Mouse (Mus musculus): ENCODE data around the gene Tmem53.
A peak's percentile ranks its signal among the peaks of the same experiment; 100 is the strongest.

Gene Tmem53

GRCm38 (mm10) chr4:117251801-117252316, at the start of gene Tmem53, which contains the start of gene Armh1:
Gene Tmem53 (plus strand): TSS chr4:117251951.
Gene Armh1 (minus strand): TSS chr4:117252125.
- DNase-seq (ENCODE audit: low spot score): peak; percentile 93

- peak; percentile 71 for DNase-seq (ENCODE audit: low spot score)
Observed at GRCm38 (mm10) chr4:117202046-117202991, 49.4 kb upstream of the Tmem53 start.

GRCm38 (mm10) chr4:117202992-117203354, 48.8 kb upstream of the Tmem53 start:
- no peak for DNase-seq (ENCODE audit: low spot score)

GRCm38 (mm10) chr4:117209592-117209991, 42.2 kb upstream of the Tmem53 start:
- DNase-seq (ENCODE audit: low spot score): no peak

GRCm38 (mm10) chr4:117210147-117211074, 41.3 kb upstream of the Tmem53 start:
- DNase-seq (ENCODE audit: low spot score): peak; percentile 81

GRCm38 (mm10) chr4:117214250-117214649, 37.5 kb upstream of the Tmem53 start:
- DNase-seq (ENCODE audit: low spot score): no peak

- no peak for DNase-seq (ENCODE audit: low spot score)
Observed at GRCm38 (mm10) chr4:117217029-117217428, 34.7 kb upstream of the Tmem53 start.

- peak; percentile 63 for DNase-seq (ENCODE audit: low spot score)
Observed at GRCm38 (mm10) chr4:117218517-117219219, 33.1 kb upstream of the Tmem53 start.

GRCm38 (mm10) chr4:117220741-117221515, 30.8 kb upstream of the Tmem53 start:
- DNase-seq (ENCODE audit: low spot score): no peak

GRCm38 (mm10) chr4:117221836-117222235, 29.9 kb upstream of the Tmem53 start:
- DNase-seq (ENCODE audit: low spot score): no peak

- no peak for DNase-seq (ENCODE audit: low spot score)
Observed at GRCm38 (mm10) chr4:117223001-117223400, 28.8 kb upstream of the Tmem53 start.

- no peak for DNase-seq (ENCODE audit: low spot score)
Observed at GRCm38 (mm10) chr4:117224122-117224521, 27.6 kb upstream of the Tmem53 start.

GRCm38 (mm10) chr4:117225250-117225649, 26.5 kb upstream of the Tmem53 start:
- no peak for DNase-seq (ENCODE audit: low spot score)

- no peak for DNase-seq (ENCODE audit: low spot score)
Observed at GRCm38 (mm10) chr4:117229590-117229989, 22.2 kb upstream of the Tmem53 start.

GRCm38 (mm10) chr4:117230331-117230730, 21.4 kb upstream of the Tmem53 start:
- DNase-seq (ENCODE audit: low spot score): no peak

GRCm38 (mm10) chr4:117231208-117231607, 20.5 kb upstream of the Tmem53 start:
- no peak for DNase-seq (ENCODE audit: low spot score)

GRCm38 (mm10) chr4:117234166-117234741, 17.5 kb upstream of the Tmem53 start:
- DNase-seq (ENCODE audit: low spot score): no peak

GRCm38 (mm10) chr4:117235822-117236221, 15.9 kb upstream of the Tmem53 start:
- DNase-seq (ENCODE audit: low spot score): no peak

GRCm38 (mm10) chr4:117239153-117239552, 12.6 kb upstream of the Tmem53 start:
- no peak for DNase-seq (ENCODE audit: low spot score)

- DNase-seq (ENCODE audit: low spot score): no peak
Observed at GRCm38 (mm10) chr4:117240867-117241266, 10.9 kb upstream of the Tmem53 start.
